Mouse (Mus musculus) heart, adult 2 months (tissue): ENCODE data around the gene Krt4.

Experiments used
- CTCF ChIP-seq: fragments of 200-600 bp; IDR thresholded peaks from 2 replicates; pipeline ENCODE4 v1.8.1; 2022; ENCODE audit warnings: antibody characterized with exemption, mild to moderate bottlenecking, moderate library complexity
- EP300 ChIP-seq: fragments of 200-500 bp; IDR thresholded peaks from 2 replicates; pipeline ENCODE4 v1.6.1; 2011; ENCODE audit warnings: low read depth, low read length, control low read depth; ENCODE audit not compliant: insufficient read depth
- POLR2A ChIP-seq: fragments of 200-500 bp; IDR thresholded peaks from 2 replicates; pipeline ENCODE4 v1.6.1; 2011; ENCODE audit warnings: mild to moderate bottlenecking, low read depth, low read length, control low read depth; ENCODE audit not compliant: insufficient read depth

GRCm38 (mm10) chr15:101938600-101939308, 14.2 kb upstream of the Krt4 start:
- no peak for TF ChIP-seq EP300
- no peak for TF ChIP-seq CTCF
- TF ChIP-seq POLR2A, result no peak
